Mouse (Mus musculus) spleen, postnatal 0 days (tissue): ENCODE data around the gene Gm14781. TPM values are rescaled to one million over a fixed set of nuclear protein-coding genes. Genes with fewer than 3 reads are reported as not detected.

Experiments used
- polyA plus RNA-seq: library from polyadenylated mRNA; unstranded; fragments of >200 nt; fragmentation: Nextera tagmentation; extraction: Ambion mirVana; gene quantifications from 2 replicates; pipeline ENCODE4 v1.2.1, GENCODE M21; 2015

Gene Gm14781
- not detected in 2 replicates for polyA plus RNA-seq

GRCm38 (mm10) chrX:91631894-91632293 is at the start of gene Gm14781:
Gene Gm14781 (plus strand): TSS chrX:91632194.

Other genes starting within 250 kb of the Gm14781 start
- gene Gm5072, start 239.7 kb upstream of the Gm14781 start, polyA plus RNA-seq: not detected in 2 replicates
- gene Gm8914, start 152.1 kb upstream of the Gm14781 start, polyA plus RNA-seq: not detected in 2 replicates
- not detected in 2 replicates for gene 1700084M14Rik, start 56.3 kb upstream of the Gm14781 start, polyA plus RNA-seq
- gene Mageb5, start 150.8 kb downstream of the Gm14781 start, polyA plus RNA-seq: not detected in 2 replicates